9 mouse cellular contexts compared by ENCODE assay signal in genomic region chrX:164449201-164449600, GRCm38 (mm10). TPM values are rescaled to one million over a fixed set of nuclear protein-coding genes. Genes with fewer than 3 reads are reported as not detected.
DNase-seq lines count a peak whose midpoint lies in the region; ATAC-seq and TF ChIP-seq lines count a peak whose summit lies in the region.
"Had no signal": no experiment of that assay in that cellular context is flagged by ENCODE, and none has a peak within 500 bp of the region (broad histone marks: within the 10 kb centered on the region; RNA-seq: fewer than 3 reads in every experiment).

No protein-coding gene starts in this region.

- H3K9me3 ChIP-seq in MEL (replicated peaks; ENCODE audit: insufficient read depth, low read length), result no peaks in the 10 kb centered on the region
- H3K9me3 ChIP-seq in liver, embryonic 13.5 days (replicated peaks), result no peaks in the 10 kb centered on the region
- H3K9me3 ChIP-seq: midbrain, embryonic 12.5 days had no signal

- H3K27me3 ChIP-seq in cerebellum, adult 2 months (ENCODE audit: control insufficient read depth, insufficient read depth, low read length), result no peaks in the 10 kb centered on the region
- no peaks in the 10 kb centered on the region for H3K27me3 ChIP-seq in MEL (ENCODE audit: control insufficient read depth in 1 of 2, insufficient read depth in 2 of 2, low read length in 2 of 2)
- no peaks in the 10 kb centered on the region for H3K27me3 ChIP-seq in liver, embryonic 13.5 days
- H3K27me3 ChIP-seq: midbrain, embryonic 12.5 days had no signal

- H3K9ac ChIP-seq in MEL (ENCODE audit: control insufficient read depth, low read depth, low read length, poor library complexity, severe bottlenecking), result no peak overlapping the region
- no peak overlapping the region for H3K9ac ChIP-seq in liver, embryonic 13.5 days
- H3K9ac ChIP-seq: midbrain, embryonic 12.5 days had no signal

- no peak overlapping the region for H3K27ac ChIP-seq in cerebellum, adult 2 months (ENCODE audit: insufficient read depth, low read length)
- H3K27ac ChIP-seq in MEL (ENCODE audit: control insufficient read depth, low read depth, low read length), result no peak overlapping the region; the same call in 1 of the 2 replicates
- no peak overlapping the region for H3K27ac ChIP-seq in liver, embryonic 13.5 days
- H3K27ac ChIP-seq: midbrain, embryonic 12.5 days had no signal

- no peak for ATAC-seq in liver, embryonic 13.5 days (ENCODE audit: low read depth)

- no peak overlapping the region for H3K4me3 ChIP-seq in cerebellum, adult 2 months (replicated peaks; ENCODE audit: insufficient read depth, low read depth, low read length)
- H3K4me3 ChIP-seq in MEL (ENCODE audit: control insufficient read depth in 1 of 2, insufficient read depth in 1 of 2, low read depth in 2 of 2, low read length in 2 of 2), result no peak overlapping the region
- no peak overlapping the region for H3K4me3 ChIP-seq in liver, embryonic 13.5 days (replicated peaks)
- H3K4me3 ChIP-seq: midbrain, embryonic 12.5 days had no signal

- no peak overlapping the region for H3K4me2 ChIP-seq in liver, embryonic 13.5 days
- H3K4me2 ChIP-seq: midbrain, embryonic 12.5 days had no signal

- TF ChIP-seq EP300 in MEL (IDR thresholded peaks at IDR 0.05; ENCODE audit: low read depth in 1 of 2, low read length in 2 of 2), result no peak

- no peak for TF ChIP-seq POLR2A in cerebellum, adult 2 months (IDR thresholded peaks at IDR 0.05; ENCODE audit: borderline replicate concordance, insufficient read depth, low read length)
- TF ChIP-seq POLR2A in MEL (IDR thresholded peaks at IDR 0.05; ENCODE audit: control insufficient read depth in 1 of 2, insufficient read depth in 1 of 2, low read depth in 1 of 2, low read length in 2 of 2, poor library complexity in 1 of 2), result no peak

- DNase-seq in cerebellum, adult 2 months, result peak in 1 of 2 experiments; percentile 38
- DNase-seq in cerebellum, adult 11-12 months, result no peak
- peak; percentile 20 to 39 for DNase-seq in left cerebral cortex, adult 18-20 months (ENCODE audit: low spot score in 2 of 2)
- no peak for DNase-seq in left cerebral cortex, adult 11 months (ENCODE audit: low spot score)
- DNase-seq in MEL (ENCODE audit: low read depth, low spot score), result peak; percentile 81
- DNase-seq in embryo, embryonic 10.5 days (ENCODE audit: low spot score), result peak; percentile 74
- DNase-seq in liver, embryonic 13.5 days, result peak; percentile 8
- DNase-seq in thymus, postnatal 4 days, result peak; percentile 15

- H3K79me2 ChIP-seq in MEL (ENCODE audit: control insufficient read depth, insufficient read depth, low read length, poor library complexity), result peaks cover 1% of the 10 kb centered on the region; the same call in 1 of the 2 replicates

- H3K36me3 ChIP-seq in MEL (ENCODE audit: control insufficient read depth in 1 of 2, insufficient read depth in 2 of 2, low read length in 2 of 2), result peaks cover 0 to 31% of the 10 kb centered on the region in 2 experiments; a peak in 2 of 4 replicates
- no peaks in the 10 kb centered on the region for H3K36me3 ChIP-seq in liver, embryonic 13.5 days
- H3K36me3 ChIP-seq: midbrain, embryonic 12.5 days had no signal

- WGBS in cerebellum, adult 2 months, result 39% methylated on average over 3 of the region's 3 CpGs
- 7% methylated on average over 3 of the region's 3 CpGs for WGBS in liver, embryonic 13.5 days (ENCODE audit: insufficient replicate concordance)

- TF ChIP-seq RAD21 in MEL (IDR thresholded peaks at IDR 0.05; ENCODE audit: low read depth, low read length), result peak; percentile 90

- TF ChIP-seq CTCF in cerebellum, adult 2 months (IDR thresholded peaks at IDR 0.05; ENCODE audit: borderline replicate concordance, insufficient read depth, low read depth, low read length), result peak; percentile 33; the same call in 1 of the 2 replicates
- peak; percentile 30 to 82 (median 51); a peak in 4 of 6 replicates for TF ChIP-seq CTCF in MEL (IDR thresholded peaks at IDR 0.05 in 2 of 3, conservative IDR thresholded peaks at IDR 0.05 in 1 of 3; ENCODE audit: control insufficient read depth in 1 of 3, insufficient read depth in 1 of 3, low read depth in 2 of 3, low read length in 3 of 3, poor library complexity in 1 of 3, severe bottlenecking in 1 of 3)

- H3K4me1 ChIP-seq in cerebellum, adult 2 months (ENCODE audit: control insufficient read depth, insufficient read depth, low read length), result no peaks in the 10 kb centered on the region
- peaks cover 19 to 20% of the 10 kb centered on the region in 2 experiments for H3K4me1 ChIP-seq in MEL (ENCODE audit: control insufficient read depth in 1 of 2, insufficient read depth in 2 of 2, low read length in 2 of 2)
- H3K4me1 ChIP-seq in liver, embryonic 13.5 days (replicated peaks), result peaks cover 26% of the 10 kb centered on the region
- H3K4me1 ChIP-seq: midbrain, embryonic 12.5 days had no signal

TF ChIP-seq in MEL, 35 proteins besides CTCF, POLR2A, EP300 and RAD21:
- TF ChIP-seq SMC3 (IDR thresholded peaks at IDR 0.05; ENCODE audit: low read depth, low read length) (peak; percentile 79), ZC3H11A (IDR thresholded peaks at IDR 0.05; ENCODE audit: low read depth, low read length) (peak; percentile 82), ETS1 (IDR thresholded peaks at IDR 0.05; ENCODE audit: low read depth, low read length) (no peak; the same call in 1 of the 2 replicates), SIN3A (IDR thresholded peaks at IDR 0.05; ENCODE audit: low read length) (peak; percentile 39; the same call in 1 of the 2 replicates), ZNF384 (IDR thresholded peaks at IDR 0.05; ENCODE audit: low read depth, low read length) (peak; percentile 57), GATA1 (IDR thresholded peaks at IDR 0.05; ENCODE audit: low read depth, low read length) (0 out of 2 replicates have a peak, but pooled peaks have one; percentile 2), MAZ (IDR thresholded peaks at IDR 0.05; ENCODE audit: low read depth, low read length) (no peak)

RNA-seq across cellular contexts. Expression of gene Asb11, which starts 12.4 kb away (rescaled TPM):
- polyA plus RNA-seq in cerebellum, adult 2 months (2012; rRNA removed), result 0.31 and 0.52 TPM in 2 replicates
- 1 to 10 TPM; 5.0 to 7.2 TPM for total RNA-seq in left cerebral cortex, adult 18-20 months (2021)
- 1.7 and 2.5 TPM in 2 replicates for total RNA-seq in MEL (2012; rRNA removed)
- polyA plus RNA-seq in MEL (2012; ENCODE audit: insufficient read depth in 1 of 2, insufficient read length in 2 of 2, low read depth in 1 of 2, low replicate concordance in 2 of 2, missing spikeins in 1 of 2), result 1 to 10 TPM in 1 of 2 experiments, not detected in 1; 3.2 TPM
- 0.09 and 0.17 TPM in 2 replicates for polyA plus RNA-seq in liver, embryonic 13.5 days (2015; fragmentation: Nextera tagmentation; extraction: Ambion mirVana)
- polyA plus RNA-seq: midbrain, embryonic 12.5 days had no signal

RNA-seq across cellular contexts. Expression of gene Piga, which starts 29.6 kb away (rescaled TPM):
- 7.9 and 8.8 TPM in 2 replicates for polyA plus RNA-seq in cerebellum, adult 2 months (2012; rRNA removed)
- 1 to 10 TPM; 5.6 to 6.6 TPM for total RNA-seq in left cerebral cortex, adult 18-20 months (2021)
- total RNA-seq in MEL (2012; rRNA removed), result 21.5 and 22.1 TPM in 2 replicates
- polyA plus RNA-seq in MEL (2012; ENCODE audit: insufficient read depth in 1 of 2, insufficient read length in 2 of 2, low read depth in 1 of 2, low replicate concordance in 2 of 2, missing spikeins in 1 of 2), result 10 to 100 TPM; 30.0 to 41.2 TPM
- polyA plus RNA-seq in liver, embryonic 13.5 days (2015; fragmentation: Nextera tagmentation; extraction: Ambion mirVana), result 14.9 and 18.3 TPM in 2 replicates

RNA-seq across cellular contexts. Expression of gene Asb9, which starts 56.9 kb away (rescaled TPM):
- polyA plus RNA-seq in cerebellum, adult 2 months (2012; rRNA removed), result not detected in 2 replicates
- total RNA-seq in left cerebral cortex, adult 18-20 months (2021), result not detected
- total RNA-seq in MEL (2012; rRNA removed), result not detected in 2 replicates
- polyA plus RNA-seq in MEL (2012; ENCODE audit: insufficient read depth in 1 of 2, insufficient read length in 2 of 2, low read depth in 1 of 2, low replicate concordance in 2 of 2, missing spikeins in 1 of 2), result not detected
- 0.12 TPM in 1 of 2 replicates, not detected in the other for polyA plus RNA-seq in liver, embryonic 13.5 days (2015; fragmentation: Nextera tagmentation; extraction: Ambion mirVana)

Comparison
In these comparisons a context has a peak if more than half of its experiments do, and no peak if none do; other contexts are left out.
1. DNase-seq: peak in left cerebral cortex, adult 18-20 months (2 of 2), MEL (single experiment), embryo, embryonic 10.5 days (single experiment), liver, embryonic 13.5 days (single experiment) and thymus, postnatal 4 days (single experiment); none in cerebellum, adult 11-12 months (single experiment) and left cerebral cortex, adult 11 months (single experiment).